Mouse (Mus musculus): ENCODE data around the gene Tm9sf4.

The Tm9sf4 gene

GRCm38 (mm10) chr2:153160844-153161683, at the start of gene Tm9sf4:
Gene Tm9sf4 (plus strand): TSS chr2:153161303.
- DNase-seq (ENCODE audit: low read depth, low spot score) = peak; percentile 88

- DNase-seq (ENCODE audit: low read depth, low spot score) = no peak
Observed at GRCm38 (mm10) chr2:153115679-153116081, 45.4 kb upstream of the Tm9sf4 start.

- no peak for DNase-seq (ENCODE audit: low read depth, low spot score)
Observed at GRCm38 (mm10) chr2:153117051-153117486, 44.0 kb upstream of the Tm9sf4 start.

GRCm38 (mm10) chr2:153119488-153119887, 41.6 kb upstream of the Tm9sf4 start:
- no peak for DNase-seq (ENCODE audit: low read depth, low spot score)

- DNase-seq (ENCODE audit: low read depth, low spot score) = no peak
Observed at GRCm38 (mm10) chr2:153120126-153120525, 41.0 kb upstream of the Tm9sf4 start.

- no peak for DNase-seq (ENCODE audit: low read depth, low spot score)
Observed at GRCm38 (mm10) chr2:153121821-153122615, 39.1 kb upstream of the Tm9sf4 start.

GRCm38 (mm10) chr2:153122701-153123100, 38.4 kb upstream of the Tm9sf4 start:
- DNase-seq (ENCODE audit: low read depth, low spot score) = no peak

GRCm38 (mm10) chr2:153125875-153126274, 35.2 kb upstream of the Tm9sf4 start:
- no peak for DNase-seq (ENCODE audit: low read depth, low spot score)

GRCm38 (mm10) chr2:153131019-153131418, 30.1 kb upstream of the Tm9sf4 start:
- no peak for DNase-seq (ENCODE audit: low read depth, low spot score)

GRCm38 (mm10) chr2:153134237-153134636, 26.9 kb upstream of the Tm9sf4 start:
- no peak for DNase-seq (ENCODE audit: low read depth, low spot score)

GRCm38 (mm10) chr2:153136211-153136610, 24.9 kb upstream of the Tm9sf4 start:
- DNase-seq (ENCODE audit: low read depth, low spot score) = no peak

GRCm38 (mm10) chr2:153139158-153139557, 21.9 kb upstream of the Tm9sf4 start:
- DNase-seq (ENCODE audit: low read depth, low spot score) = no peak

- no peak for DNase-seq (ENCODE audit: low read depth, low spot score)
Observed at GRCm38 (mm10) chr2:153139996-153140613, 21.0 kb upstream of the Tm9sf4 start.

- no peak for DNase-seq (ENCODE audit: low read depth, low spot score)
Observed at GRCm38 (mm10) chr2:153142620-153143199, 18.4 kb upstream of the Tm9sf4 start.

GRCm38 (mm10) chr2:153145346-153145745, 15.8 kb upstream of the Tm9sf4 start:
- no peak for DNase-seq (ENCODE audit: low read depth, low spot score)

GRCm38 (mm10) chr2:153147236-153147635, 13.9 kb upstream of the Tm9sf4 start:
- no peak for DNase-seq (ENCODE audit: low read depth, low spot score)

- no peak for DNase-seq (ENCODE audit: low read depth, low spot score)
Observed at GRCm38 (mm10) chr2:153147715-153148114, 13.4 kb upstream of the Tm9sf4 start.

- DNase-seq (ENCODE audit: low read depth, low spot score) = no peak
Observed at GRCm38 (mm10) chr2:153149742-153150141, 11.4 kb upstream of the Tm9sf4 start.

GRCm38 (mm10) chr2:153151026-153151425, 10.1 kb upstream of the Tm9sf4 start:
- no peak for DNase-seq (ENCODE audit: low read depth, low spot score)

- DNase-seq (ENCODE audit: low read depth, low spot score) = no peak
Observed at GRCm38 (mm10) chr2:153151926-153152665, 9.0 kb upstream of the Tm9sf4 start.

- no peak for DNase-seq (ENCODE audit: low read depth, low spot score)
Observed at GRCm38 (mm10) chr2:153153033-153153450, 8.1 kb upstream of the Tm9sf4 start.

Measured in brain, embryonic 18.5 days (tissue).